Mouse (Mus musculus) liver, embryonic 15.5 days (tissue): ENCODE results near the gene Ccdc184. TPM values are rescaled to one million over a fixed set of nuclear protein-coding genes. Genes with fewer than 3 reads are reported as not detected.

Source experiments
- polyA plus RNA-seq: library from polyadenylated mRNA; unstranded; fragments of >200 nt; fragmentation: Nextera tagmentation; extraction: Ambion mirVana; gene quantifications from 2 replicates; pipeline ENCODE4 v1.2.1, GENCODE M21; 2015

Gene Ccdc184
- polyA plus RNA-seq, 1 experiment from 2014 or later: 0.06 TPM

Other genes with a start within 250 kb of the Ccdc184 start
- gene Tmem106c, start 203.0 kb upstream of the Ccdc184 start, polyA plus RNA-seq: 14.2 and 15.8 TPM in 2 replicates
- gene Col2a1, start 162.5 kb upstream of the Ccdc184 start, polyA plus RNA-seq: 0.48 and 5.3 TPM in 2 replicates
- gene Pfkm, start 74.6 kb upstream of the Ccdc184 start, polyA plus RNA-seq: 22.2 and 24.3 TPM in 2 replicates
- gene Senp1, start 73.4 kb upstream of the Ccdc184 start, polyA plus RNA-seq: 13.7 and 14.8 TPM in 2 replicates
- 20.4 and 23.8 TPM in 2 replicates for gene Asb8, start 1.5 kb upstream of the Ccdc184 start, polyA plus RNA-seq
- gene Olfr288, start 28.4 kb downstream of the Ccdc184 start, polyA plus RNA-seq: not detected in 2 replicates
- not detected in 2 replicates for gene Gm44579, start 53.8 kb downstream of the Ccdc184 start, polyA plus RNA-seq
- gene Olfr287, start 53.9 kb downstream of the Ccdc184 start, polyA plus RNA-seq: not detected in 2 replicates
- not detected in 2 replicates for gene Olfr286, start 67.3 kb downstream of the Ccdc184 start, polyA plus RNA-seq
- gene H1fnt, start 90.1 kb downstream of the Ccdc184 start, polyA plus RNA-seq: not detected in 2 replicates
- 0.08 TPM in 2 replicates for gene Zfp641, start 129.0 kb downstream of the Ccdc184 start, polyA plus RNA-seq
- not detected in 2 replicates for gene Olfr285, start 150.2 kb downstream of the Ccdc184 start, polyA plus RNA-seq
- gene Olfr284, start 173.8 kb downstream of the Ccdc184 start, polyA plus RNA-seq: not detected in 2 replicates
- not detected in 2 replicates for gene Olfr283, start 213.8 kb downstream of the Ccdc184 start, polyA plus RNA-seq